Mouse (Mus musculus) brain, embryonic 18.5 days (tissue): ENCODE measurements around the gene Ppard.
"Not testable (repeated sequence)": the region's sequence is repeated elsewhere in the genome, so short reads cannot be mapped to it uniquely, and the experiment has no call there.

Experiments used
- DNase-seq: peaks from one replicate; pipeline ENCODE4 v3.0.0-alpha.2; 2012; ENCODE audit warnings: low read depth, low spot score

Gene Ppard

GRCm38 (mm10) chr17:28313212-28313879 lies 80.8 kb downstream of the Ppard start, which contains the start of gene Fance:
Fance (plus strand) TSS chr17:28313519.
- peak; percentile 97 for DNase-seq

DNA sequence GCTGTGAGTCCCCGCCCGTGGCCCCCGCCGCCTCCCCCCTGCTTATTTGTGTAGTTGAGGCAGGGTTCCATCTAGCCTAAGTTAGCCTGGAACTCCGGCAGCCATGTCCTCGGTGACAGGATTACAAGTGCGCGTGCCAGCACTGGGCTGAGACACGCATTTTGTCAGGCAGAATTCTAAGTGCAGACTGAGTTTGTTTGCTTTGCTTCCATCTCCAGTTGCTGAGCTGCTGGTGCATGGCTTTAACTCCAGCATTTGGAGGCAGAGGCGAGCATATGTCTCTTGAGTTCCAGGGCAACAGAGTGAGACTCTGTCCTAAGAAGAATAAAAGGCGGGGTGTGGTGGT lies 81.4 kb downstream of the Ppard start:
- no peak for DNase-seq

DNA sequence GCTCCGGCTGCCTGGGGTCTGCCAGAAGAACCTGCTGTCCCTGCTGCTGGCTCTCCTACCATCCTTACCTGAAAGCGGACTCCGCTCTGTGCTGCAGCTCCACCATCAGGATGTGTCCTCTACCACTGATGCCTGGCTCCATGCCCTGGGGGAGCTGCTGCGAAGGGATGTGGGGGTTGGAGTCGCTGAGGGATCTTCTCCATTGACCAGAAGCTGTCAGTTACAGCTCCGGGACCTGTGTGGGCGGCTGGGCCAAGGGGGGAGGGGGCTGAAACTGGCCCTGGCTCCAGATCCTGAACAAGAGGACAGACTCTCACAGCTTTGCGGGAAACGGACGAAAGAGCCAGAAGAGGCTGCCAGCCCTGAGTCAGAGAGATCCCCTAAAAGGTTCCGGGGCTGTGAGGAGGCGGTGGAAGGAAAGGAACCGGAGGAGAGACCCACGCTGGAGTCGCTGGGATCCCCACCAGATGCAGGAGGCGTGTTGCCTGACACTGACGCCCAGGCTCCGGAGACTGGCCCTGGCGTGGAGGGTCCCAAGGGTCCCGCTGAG lies 83.2 kb downstream of the Ppard start:
- no peak for DNase-seq

GRCm38 (mm10) chr17:28316476-28316875 lies 84.0 kb downstream of the Ppard start:
- DNase-seq = no peak

- no peak for DNase-seq
Measured at GRCm38 (mm10) chr17:28317091-28317490, 84.6 kb downstream of the Ppard start.

DNA sequence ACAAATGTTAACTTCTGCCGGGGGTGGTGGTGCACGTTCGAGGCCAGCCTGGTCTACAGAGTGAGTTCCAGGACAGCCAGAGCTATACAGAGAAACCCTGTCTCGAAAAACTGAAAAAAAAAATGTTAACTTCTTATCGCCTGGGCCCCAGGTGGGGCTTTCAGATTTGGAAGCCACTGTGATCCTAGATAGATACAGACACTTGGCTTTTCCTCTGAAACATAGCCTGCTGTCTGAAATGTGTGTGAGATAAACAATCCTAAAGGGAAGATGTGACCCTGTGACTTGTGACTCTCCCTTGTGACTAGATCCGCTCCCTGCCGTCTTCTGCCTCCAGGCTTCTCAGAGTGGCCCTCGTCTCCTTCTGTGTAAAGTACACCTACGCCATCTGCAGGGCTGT lies 85.2 kb downstream of the Ppard start:
- no peak for DNase-seq

DNA sequence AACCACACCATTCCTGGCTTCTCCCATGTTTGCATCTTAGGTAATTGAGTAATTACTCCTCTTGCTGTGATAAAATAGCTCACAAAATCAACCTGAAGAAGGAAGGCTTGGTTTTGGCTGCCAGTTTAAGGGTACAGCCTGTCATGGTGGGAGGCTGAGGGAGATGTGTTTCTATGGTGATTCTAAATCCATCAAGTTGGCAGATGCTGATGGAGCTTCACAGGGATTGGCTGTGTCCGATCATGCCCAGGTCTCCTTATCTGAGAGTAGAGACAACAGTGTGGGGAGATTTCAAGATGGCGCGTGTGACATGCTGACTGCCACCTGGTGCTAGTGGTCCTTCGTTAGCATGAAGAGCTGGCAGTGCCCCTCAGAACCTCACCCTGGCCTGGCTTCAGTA lies 89.2 kb downstream of the Ppard start:
- no peak for DNase-seq

- no peak for DNase-seq
Measured at GRCm38 (mm10) chr17:28323786-28324185, 91.3 kb downstream of the Ppard start.

- DNase-seq = not testable (repeated sequence)
Measured at GRCm38 (mm10) chr17:28324416-28324815, 91.9 kb downstream of the Ppard start.

DNA sequence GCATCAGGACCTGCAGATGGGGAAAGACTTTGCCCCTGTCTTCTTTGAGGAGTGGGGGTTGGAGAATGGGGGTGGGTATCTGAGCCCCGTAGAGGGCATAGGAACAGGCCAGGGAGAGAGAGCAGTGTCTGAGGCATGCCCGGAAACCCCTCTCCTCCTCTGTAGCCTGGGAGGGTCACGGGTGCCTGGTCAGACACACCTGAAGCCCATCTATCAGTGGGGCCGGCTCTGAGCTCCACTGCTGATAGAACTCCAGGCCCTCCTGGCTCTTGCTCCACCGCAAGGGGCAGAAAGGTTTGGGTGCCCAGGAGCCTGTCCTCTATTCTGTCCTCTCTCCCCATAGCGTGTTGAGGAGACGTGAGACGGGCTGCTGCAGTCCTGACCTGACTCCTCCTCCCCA lies 93.3 kb downstream of the Ppard start:
- no peak for DNase-seq

DNA sequence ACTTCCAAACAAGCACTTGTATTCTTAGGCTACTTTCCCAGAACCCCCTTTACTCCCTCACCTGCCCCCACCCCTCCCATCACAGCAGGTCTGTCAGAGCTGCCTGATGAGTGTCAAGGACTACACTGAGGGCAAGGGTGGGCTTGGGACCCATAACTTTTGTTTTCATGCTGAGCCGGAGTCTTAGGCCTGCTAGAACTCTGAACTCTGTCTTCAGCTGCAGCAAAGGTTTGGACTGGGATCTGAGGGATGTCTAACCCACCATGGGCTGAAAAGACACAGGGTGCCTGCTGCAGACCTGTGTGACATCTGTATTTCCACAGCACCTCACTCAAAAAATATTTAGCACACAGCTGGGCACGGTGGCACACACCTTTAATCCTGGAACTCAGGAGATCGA lies 94.5 kb downstream of the Ppard start:
- no peak for DNase-seq

DNA sequence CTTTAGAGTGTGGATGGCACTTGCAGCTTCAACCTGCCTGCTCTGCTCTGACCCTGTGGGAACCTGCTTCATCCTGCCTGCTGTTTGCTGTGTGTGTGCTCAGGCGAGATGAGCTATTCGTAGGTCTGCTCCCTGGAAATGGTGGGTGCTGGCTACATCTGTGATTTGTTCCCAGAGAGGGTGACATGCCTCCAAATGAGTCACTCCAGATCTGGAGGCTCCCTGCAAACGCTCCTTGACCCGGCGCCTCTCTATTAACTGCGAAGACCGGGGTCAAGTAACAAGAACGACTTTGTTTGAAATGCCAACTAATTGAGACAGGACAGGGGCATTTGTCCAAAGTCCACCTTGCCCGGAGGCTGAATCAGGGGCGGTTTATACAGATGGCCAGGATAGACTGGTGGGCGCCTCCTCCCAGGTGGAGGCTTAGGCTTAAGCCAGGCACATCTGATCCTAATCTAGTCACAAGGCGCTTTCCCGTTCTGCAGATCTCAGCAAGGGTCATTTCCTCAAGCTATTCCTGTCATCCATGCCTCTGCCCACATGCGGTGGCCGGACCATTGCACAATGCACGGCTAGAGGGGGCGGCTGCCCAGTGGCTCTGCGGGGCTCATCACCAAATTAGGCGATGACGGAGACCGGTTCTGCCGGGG lies 95.3 kb downstream of the Ppard start:
- no peak for DNase-seq

DNA sequence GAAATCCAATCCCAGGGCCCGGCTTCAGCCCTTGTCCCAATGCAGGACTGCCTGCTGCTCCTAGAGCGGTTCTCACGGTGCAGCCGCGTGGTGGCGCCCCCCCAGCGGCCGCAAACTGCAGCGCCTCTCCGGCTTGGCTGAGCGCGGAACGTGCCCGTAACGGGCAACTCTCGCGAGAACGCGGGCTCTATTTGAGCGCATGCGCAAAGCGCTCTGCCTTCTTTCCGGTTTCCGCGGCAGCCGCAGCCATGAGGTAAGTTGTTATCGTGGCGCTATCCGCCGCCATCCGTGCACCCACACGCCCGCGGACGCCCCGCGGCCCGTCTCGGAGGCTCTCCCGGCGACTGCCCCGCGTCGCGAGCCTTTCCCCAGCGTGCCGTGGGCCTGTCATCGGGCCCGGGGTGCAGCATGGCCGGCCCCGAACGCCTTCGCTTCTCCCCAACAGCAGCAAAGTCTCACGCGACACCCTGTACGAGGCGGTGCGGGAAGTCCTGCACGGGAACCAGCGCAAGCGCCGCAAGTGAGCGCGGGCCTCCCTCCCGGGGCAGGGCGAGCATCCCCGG lies 95.9 kb downstream of the Ppard start, which contains the start of gene Rpl10a:
Gene Rpl10a (plus strand): TSS at position 106 of the 563 bp plus-strand sequence.
- peak; percentile 89 for DNase-seq

- DNase-seq = no peak
Measured at GRCm38 (mm10) chr17:28328946-28329345, 96.4 kb downstream of the Ppard start.

GRCm38 (mm10) chr17:28329503-28330231 lies 97.2 kb downstream of the Ppard start:
- DNase-seq = no peak

DNA sequence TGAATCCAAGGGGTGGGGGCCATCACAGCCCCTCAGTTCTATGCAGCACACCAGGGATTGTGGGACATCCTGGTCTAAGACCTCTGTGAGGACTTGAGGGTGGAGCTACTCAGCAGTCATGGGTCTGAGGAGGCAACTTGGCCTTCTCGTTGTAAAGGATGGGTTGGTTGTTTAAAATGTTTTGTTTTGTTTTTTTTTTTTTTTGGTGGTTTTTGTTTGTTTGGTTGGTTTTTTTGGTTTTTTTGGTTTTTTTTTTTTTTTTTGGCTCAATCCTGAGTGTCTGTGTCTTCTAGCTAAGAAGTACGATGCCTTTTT lies 97.7 kb downstream of the Ppard start:
- DNase-seq = no peak

GRCm38 (mm10) chr17:28330590-28330989 lies 98.1 kb downstream of the Ppard start:
- not testable (repeated sequence) for DNase-seq

DNA sequence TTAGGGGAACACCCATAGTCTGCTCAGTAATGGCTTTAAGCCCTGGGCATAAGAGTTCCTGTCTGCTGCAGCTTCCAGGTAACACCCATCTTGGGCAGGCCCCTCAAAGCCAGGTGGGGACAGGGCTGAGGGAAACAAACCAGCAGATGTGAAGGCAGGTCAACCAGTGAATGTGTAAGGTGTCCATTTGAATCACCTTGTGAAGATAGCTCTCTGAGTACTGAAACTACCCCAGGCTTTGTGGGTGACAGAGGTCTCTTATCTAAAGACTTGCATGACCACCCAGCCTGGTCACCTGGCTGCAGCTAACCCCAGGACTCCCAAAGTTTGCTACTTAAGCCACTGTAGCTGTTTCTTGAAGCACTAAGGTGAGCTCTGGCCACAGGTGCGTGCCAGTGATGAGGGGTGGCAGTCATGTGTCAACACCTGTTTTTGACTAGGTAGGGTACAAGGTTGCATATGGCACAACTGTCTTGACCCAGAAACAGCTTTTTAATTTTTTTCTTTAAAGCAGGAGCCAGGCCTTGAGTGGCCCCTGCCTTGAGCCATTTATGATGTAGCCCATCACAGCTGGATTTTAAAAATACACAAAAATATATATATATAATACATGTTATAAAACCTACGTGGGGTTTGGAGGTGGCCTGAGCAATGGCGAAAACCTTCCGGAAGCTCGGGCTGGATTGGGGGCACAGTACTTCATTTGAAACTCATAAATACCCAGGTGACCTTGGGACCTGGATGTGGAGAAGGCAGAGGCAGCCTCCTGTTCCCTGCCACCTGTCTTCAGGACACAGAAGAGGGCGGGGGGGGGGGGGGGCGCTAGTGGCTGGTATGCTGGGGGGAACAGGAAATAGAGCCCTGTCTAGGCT lies 99.0 kb downstream of the Ppard start:
- no peak for DNase-seq

DNA sequence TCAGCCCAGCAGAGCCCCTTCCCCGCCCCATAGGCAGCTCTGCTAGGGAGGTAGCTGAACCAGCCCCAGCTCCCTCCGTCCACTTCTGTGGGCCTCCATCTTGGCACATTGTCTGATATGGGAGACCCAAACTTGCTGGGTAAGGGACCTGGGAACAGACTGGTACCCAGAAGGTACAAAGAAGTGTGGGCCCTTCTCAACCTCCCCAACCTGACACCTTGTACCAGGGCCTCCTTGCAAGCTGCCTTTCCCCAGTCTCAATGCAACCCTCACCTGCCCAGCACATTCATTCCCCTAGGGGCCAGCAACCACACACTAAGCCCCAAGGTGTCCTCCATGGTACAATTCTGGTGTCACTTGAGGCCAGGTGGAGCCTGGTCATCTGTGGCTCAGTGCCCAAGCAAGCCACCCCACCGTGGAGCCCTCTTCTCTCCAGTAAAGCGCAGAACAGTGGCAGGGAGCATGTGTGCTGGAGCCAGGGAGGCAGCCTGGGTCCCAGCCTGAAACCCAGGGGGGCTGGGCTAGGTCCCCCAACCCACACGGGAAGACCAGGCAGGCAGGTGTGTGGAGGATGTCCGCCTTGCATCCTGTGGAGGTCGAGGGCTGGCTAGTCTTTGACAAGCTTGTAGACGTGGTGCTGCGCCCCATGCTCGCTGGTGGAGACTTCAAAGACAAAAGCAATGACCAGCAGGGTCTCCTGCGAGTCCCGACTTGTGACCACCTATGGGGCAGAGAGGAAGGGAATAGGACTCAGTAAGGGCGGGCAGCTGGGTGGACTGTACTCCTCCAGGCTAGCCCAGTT lies 99.8 kb downstream of the Ppard start:
- no peak for DNase-seq

DNA sequence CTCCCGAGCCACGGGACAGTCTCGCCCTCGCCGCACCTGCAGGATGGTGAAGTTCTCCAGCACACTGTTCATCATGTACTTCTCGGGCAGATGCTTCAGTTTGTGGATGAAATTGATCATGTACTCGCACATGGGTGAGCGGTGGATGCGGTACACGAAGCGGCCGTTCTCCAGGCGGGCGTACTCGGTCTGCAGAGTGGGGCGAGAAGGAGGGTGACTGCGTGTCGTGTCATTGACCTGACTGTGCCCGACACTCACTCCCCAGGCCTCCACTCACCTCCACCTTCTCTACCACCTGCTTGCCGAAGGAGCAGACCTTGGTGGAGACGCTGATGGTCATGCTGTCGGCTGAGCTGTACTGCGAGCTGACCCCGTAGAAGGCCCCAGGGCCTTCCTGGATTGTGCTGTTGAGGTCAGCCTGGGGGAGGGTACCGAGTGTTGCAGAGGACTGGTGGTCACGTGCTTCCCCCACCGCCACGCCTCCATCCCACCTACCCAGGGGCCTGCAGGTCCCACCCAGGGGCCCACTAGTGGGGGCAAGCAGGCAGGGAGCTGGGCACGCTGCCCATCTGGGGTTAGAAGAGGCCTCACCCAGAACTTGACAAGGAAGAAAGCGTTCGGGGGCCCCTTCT lies 100.5 kb downstream of the Ppard start:
- DNase-seq = no peak
